13 mouse cellular contexts compared by ENCODE assay signal in the genomic region with DNA sequence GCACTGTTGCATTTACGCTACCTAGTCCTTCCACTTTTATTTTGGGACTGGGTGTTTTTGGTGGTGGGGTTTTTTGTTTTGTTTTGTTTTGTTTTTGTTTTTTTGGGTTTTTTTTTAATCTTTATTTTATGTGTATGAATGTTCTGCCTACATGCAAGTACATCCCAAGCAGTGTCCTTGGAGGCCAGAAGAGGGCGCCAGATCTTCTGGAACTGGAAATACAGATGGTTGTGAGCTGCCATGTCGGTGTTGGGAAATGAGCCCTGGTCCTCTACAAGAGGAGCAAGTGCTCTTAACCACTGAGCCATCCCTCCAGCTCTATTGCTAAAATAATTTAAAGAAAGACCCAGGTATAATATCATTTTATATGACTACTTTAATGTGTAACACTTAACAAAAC. TPM values are rescaled to one million over a fixed set of nuclear protein-coding genes. Genes with fewer than 3 reads are reported as not detected.
DNase-seq lines count a peak whose midpoint lies in the region; ATAC-seq and TF ChIP-seq lines count a peak whose summit lies in the region.
"Had no signal": no experiment of that assay in that cellular context is flagged by ENCODE, and none has a peak within 500 bp of the region (broad histone marks: within the 10 kb centered on the region; RNA-seq: fewer than 3 reads in every experiment).

No protein-coding gene starts in this region.

- H3K4me3 ChIP-seq in ES-Bruce4 (ENCODE audit: low read depth, low read length): no peak overlapping the region
- no peak overlapping the region for H3K4me3 ChIP-seq in heart, embryonic 10.5 days
- H3K4me3 ChIP-seq: erythroblast, embryonic 14.5 days; heart, embryonic 13.5 days; limb, embryonic 13.5 days had no signal

- no peak overlapping the region for H3K9ac ChIP-seq in ES-Bruce4 (ENCODE audit: low read depth, poor library complexity, severe bottlenecking)
- H3K9ac ChIP-seq: heart, embryonic 13.5 days; limb, embryonic 13.5 days had no signal

- no peak overlapping the region for H3K27ac ChIP-seq in ES-Bruce4 (ENCODE audit: insufficient read depth, low read length)
- H3K27ac ChIP-seq in heart, embryonic 10.5 days: no peak overlapping the region
- H3K27ac ChIP-seq: heart, embryonic 13.5 days; limb, embryonic 13.5 days had no signal

- no peaks in the 10 kb centered on the region for H3K4me1 ChIP-seq in ES-Bruce4 (ENCODE audit: control insufficient read depth, insufficient read depth, low read length)
- peaks cover 7% of the 10 kb centered on the region for H3K4me1 ChIP-seq in heart, embryonic 10.5 days
- H3K4me1 ChIP-seq: limb, embryonic 13.5 days had no signal

- DNase-seq in CD4-positive, CD25-positive, alpha-beta regulatory T cell, adult 2 months (ENCODE audit: low read depth, low spot score): peak; percentile 63
- DNase-seq in kidney, postnatal 4 days: peak; percentile 19 to 37
- no peak for DNase-seq in kidney, adult 8-10 months
- DNase-seq in heart, embryonic 10.5 days (ENCODE audit: low spot score): no peak
- DNase-seq: right cerebral cortex, postnatal 14 days had no signal

- 55% methylated on average over 3 of the region's 3 CpGs for WGBS in heart, embryonic 10.5 days

- no peaks in the 10 kb centered on the region for H3K27me3 ChIP-seq in ES-Bruce4 (ENCODE audit: control insufficient read depth, insufficient read depth, low read length, poor library complexity, severe bottlenecking)
- H3K27me3 ChIP-seq in heart, embryonic 10.5 days (ENCODE audit: insufficient read depth, poor library complexity, severe bottlenecking): no peaks in the 10 kb centered on the region; the same call in 1 of the 2 replicates
- H3K27me3 ChIP-seq: limb, embryonic 13.5 days had no signal

- no peak for ATAC-seq in CD4-positive, CD25-positive, alpha-beta regulatory T cell, adult 4 months
- 0 out of 2 replicates have a peak, but pooled peaks have one; percentile 39 for ATAC-seq in erythroid progenitor cell, adult 5-6 weeks (replicated peaks; ENCODE audit: low FRiP score, poor library complexity, severe bottlenecking)
- no peak for ATAC-seq in megakaryocyte-erythroid progenitor cell, adult 5-6 weeks (replicated peaks; ENCODE audit: low FRiP score, low TSS enrichment, poor library complexity, severe bottlenecking)

- no peak for TF ChIP-seq EP300 in ES-Bruce4 (IDR thresholded peaks at IDR 0.05; ENCODE audit: insufficient read depth, low read depth, low read length)

- peak; percentile 66 for TF ChIP-seq CTCF in ES-Bruce4 (IDR thresholded peaks at IDR 0.05; ENCODE audit: low read depth, low read length)

- no peak for TF ChIP-seq POLR2A in ES-Bruce4 (IDR thresholded peaks at IDR 0.05; ENCODE audit: insufficient read depth, low read length)

- H3K9me3 ChIP-seq in ES-Bruce4 (replicated peaks; ENCODE audit: control insufficient read depth, insufficient read depth, low read length, poor library complexity, severe bottlenecking): no peaks in the 10 kb centered on the region
- no peaks in the 10 kb centered on the region for H3K9me3 ChIP-seq in heart, embryonic 10.5 days
- H3K9me3 ChIP-seq: limb, embryonic 13.5 days had no signal

- no peaks in the 10 kb centered on the region for H3K36me3 ChIP-seq in ES-Bruce4 (ENCODE audit: control insufficient read depth, insufficient read depth, low read length, poor library complexity, severe bottlenecking)
- no peaks in the 10 kb centered on the region for H3K36me3 ChIP-seq in heart, embryonic 10.5 days
- H3K36me3 ChIP-seq: heart, embryonic 13.5 days; limb, embryonic 13.5 days had no signal

RNA-seq across cellular contexts. Expression of a gene that starts 16.5 kb away (rescaled TPM):
- 10 to 100 TPM; 12.8 to 16.5 TPM for polyA plus RNA-seq in CD4-positive, CD25-positive, alpha-beta regulatory T cell, adult 4 months (2017; shearing (Covaris generic))
- 10.1 and 11.2 TPM in 2 replicates for polyA plus RNA-seq in ES-Bruce4 (2011; ENCODE audit: insufficient read depth, insufficient read length, low read depth, missing spikeins)
- not detected in 2 replicates for total RNA-seq in erythroid progenitor cell, adult 5-6 weeks (2015; ENCODE audit: low replicate concordance)
- 0.77 and 1.6 TPM in 2 replicates for total RNA-seq in erythroid progenitor cell, adult 5-6 weeks (2017; ENCODE audit: low replicate concordance)
- total RNA-seq in megakaryocyte-erythroid progenitor cell, adult 5-6 weeks (2014; fragmentation: Nextera tagmentation): 9.0 and 9.9 TPM in 2 replicates
- total RNA-seq in megakaryocyte-erythroid progenitor cell, adult 5-6 weeks (2017): 4.4 and 10.3 TPM in 2 replicates
- polyA plus RNA-seq in heart, embryonic 10.5 days (2016; fragmentation: Nextera tagmentation; extraction: Ambion mirVana): 7.9 and 9.5 TPM in 2 replicates

RNA-seq across cellular contexts. Expression of a gene that starts 24.0 kb away (rescaled TPM):
- polyA plus RNA-seq in CD4-positive, CD25-positive, alpha-beta regulatory T cell, adult 4 months (2017; shearing (Covaris generic)): 10 to 100 TPM; 63.3 to 77.1 TPM
- 92.4 and 114 TPM in 2 replicates for polyA plus RNA-seq in ES-Bruce4 (2011; ENCODE audit: insufficient read depth, insufficient read length, low read depth, missing spikeins)
- 68.1 and 91.0 TPM in 2 replicates for total RNA-seq in erythroid progenitor cell, adult 5-6 weeks (2015; ENCODE audit: low replicate concordance)
- total RNA-seq in erythroid progenitor cell, adult 5-6 weeks (2017; ENCODE audit: low replicate concordance): 11.6 and 28.1 TPM in 2 replicates
- 234 and 280 TPM in 2 replicates for total RNA-seq in megakaryocyte-erythroid progenitor cell, adult 5-6 weeks (2014; fragmentation: Nextera tagmentation)
- total RNA-seq in megakaryocyte-erythroid progenitor cell, adult 5-6 weeks (2017): 50.6 and 110 TPM in 2 replicates
- 170 and 215 TPM in 2 replicates for polyA plus RNA-seq in heart, embryonic 10.5 days (2016; fragmentation: Nextera tagmentation; extraction: Ambion mirVana)

RNA-seq across cellular contexts. Expression of a gene that starts 27.6 kb away (rescaled TPM):
- polyA plus RNA-seq in CD4-positive, CD25-positive, alpha-beta regulatory T cell, adult 4 months (2017; shearing (Covaris generic)): not detected
- polyA plus RNA-seq in ES-Bruce4 (2011; ENCODE audit: insufficient read depth, insufficient read length, low read depth, missing spikeins): 0.18 and 0.26 TPM in 2 replicates
- total RNA-seq in erythroid progenitor cell, adult 5-6 weeks (2015; ENCODE audit: low replicate concordance): not detected in 2 replicates
- not detected in 2 replicates for total RNA-seq in erythroid progenitor cell, adult 5-6 weeks (2017; ENCODE audit: low replicate concordance)
- total RNA-seq in megakaryocyte-erythroid progenitor cell, adult 5-6 weeks (2014; fragmentation: Nextera tagmentation): not detected in 2 replicates
- total RNA-seq in megakaryocyte-erythroid progenitor cell, adult 5-6 weeks (2017): 0.05 TPM in 1 of 2 replicates, not detected in the other
- 0.06 TPM in 1 of 2 replicates, not detected in the other for polyA plus RNA-seq in heart, embryonic 10.5 days (2016; fragmentation: Nextera tagmentation; extraction: Ambion mirVana)
- polyA plus RNA-seq: kidney, embryonic 14.5 days had no signal

RNA-seq across cellular contexts. Expression of a gene that starts 31.9 kb away (rescaled TPM):
- polyA plus RNA-seq in CD4-positive, CD25-positive, alpha-beta regulatory T cell, adult 4 months (2017; shearing (Covaris generic)): not detected
- 0.30 and 0.50 TPM in 2 replicates for polyA plus RNA-seq in ES-Bruce4 (2011; ENCODE audit: insufficient read depth, insufficient read length, low read depth, missing spikeins)
- not detected in 2 replicates for total RNA-seq in erythroid progenitor cell, adult 5-6 weeks (2015; ENCODE audit: low replicate concordance)
- total RNA-seq in erythroid progenitor cell, adult 5-6 weeks (2017; ENCODE audit: low replicate concordance): not detected in 2 replicates
- total RNA-seq in megakaryocyte-erythroid progenitor cell, adult 5-6 weeks (2014; fragmentation: Nextera tagmentation): not detected in 2 replicates
- not detected in 2 replicates for total RNA-seq in megakaryocyte-erythroid progenitor cell, adult 5-6 weeks (2017)
- 0.22 and 0.30 TPM in 2 replicates for polyA plus RNA-seq in heart, embryonic 10.5 days (2016; fragmentation: Nextera tagmentation; extraction: Ambion mirVana)
- polyA plus RNA-seq: erythroblast, embryonic 14.5 days had no signal

RNA-seq across cellular contexts. Expression of a gene that starts 51.8 kb away (rescaled TPM):
- polyA plus RNA-seq in CD4-positive, CD25-positive, alpha-beta regulatory T cell, adult 4 months (2017; shearing (Covaris generic)): not detected
- polyA plus RNA-seq in ES-Bruce4 (2011; ENCODE audit: insufficient read depth, insufficient read length, low read depth, missing spikeins): 4.7 and 6.6 TPM in 2 replicates
- total RNA-seq in erythroid progenitor cell, adult 5-6 weeks (2015; ENCODE audit: low replicate concordance): not detected in 2 replicates
- not detected in 2 replicates for total RNA-seq in erythroid progenitor cell, adult 5-6 weeks (2017; ENCODE audit: low replicate concordance)
- total RNA-seq in megakaryocyte-erythroid progenitor cell, adult 5-6 weeks (2014; fragmentation: Nextera tagmentation): not detected in 2 replicates
- total RNA-seq in megakaryocyte-erythroid progenitor cell, adult 5-6 weeks (2017): 1.4 TPM in 1 of 2 replicates, not detected in the other
- 5.3 and 6.6 TPM in 2 replicates for polyA plus RNA-seq in heart, embryonic 10.5 days (2016; fragmentation: Nextera tagmentation; extraction: Ambion mirVana)

Comparison
In these comparisons a context has a peak if more than half of its experiments do, and no peak if none do; other contexts are left out.
1. DNase-seq: peak in CD4-positive, CD25-positive, alpha-beta regulatory T cell, adult 2 months (single experiment) and kidney, postnatal 4 days (2 of 2); none in kidney, adult 8-10 months (0 of 2) and heart, embryonic 10.5 days (single experiment).